In genomic region chr15:81514111-81514971, GRCm38 (mm10) we compare ENCODE assay signal across 8 mouse cellular contexts. TPM values are rescaled to one million over a fixed set of nuclear protein-coding genes. Genes with fewer than 3 reads are reported as not detected.
DNase-seq lines count a peak whose midpoint lies in the region; TF ChIP-seq lines count a peak whose summit lies in the region.

No protein-coding gene starts in this region.

- H3K27ac ChIP-seq in cortical plate, adult 2 months (ENCODE audit: insufficient read depth, low read length): no peak overlapping the region

- no peak for TF ChIP-seq POLR2A in cortical plate, adult 2 months (IDR thresholded peaks at IDR 0.05; ENCODE audit: extremely low read depth, insufficient read depth, low read length)

- DNase-seq in WW6 (ENCODE audit: low read depth, low spot score): peak; percentile 82
- DNase-seq in gastrocnemius, adult 8-10 months (ENCODE audit: low spot score in 2 of 2): peak; percentile 59 to 76
- DNase-seq in hindlimb bud, embryonic 11.5 days (ENCODE audit: extremely low spot score, low read depth, low spot score): peak; percentile 26
- peak; percentile 13 to 41 for DNase-seq in left cerebral cortex, adult 8-10 months (ENCODE audit: low spot score in 2 of 2)
- peak; percentile 66 to 72 for DNase-seq in right cerebral cortex, postnatal 10 days (ENCODE audit: low spot score in 2 of 2)
- peak; percentile 82 for DNase-seq in urinary bladder, postnatal 25 days (ENCODE audit: low spot score)

- peak; percentile 49 for TF ChIP-seq CTCF in cortical plate, adult 2 months (IDR thresholded peaks at IDR 0.05; ENCODE audit: extremely low read depth, insufficient read depth, low read length)

- H3K36me3 ChIP-seq in megakaryocyte, embryonic 14.5 days (replicated peaks; ENCODE audit: low read length): no peaks in the 10 kb centered on the region

- H3K4me3 ChIP-seq in cortical plate, adult 2 months (ENCODE audit: insufficient read depth, low read length): peak overlapping the region; percentile 26; the same call in 1 of the 2 replicates
- peak overlapping the region; percentile 90 for H3K4me3 ChIP-seq in megakaryocyte, embryonic 14.5 days (replicated peaks)

- no peaks in the 10 kb centered on the region for H3K4me1 ChIP-seq in cortical plate, adult 2 months (ENCODE audit: control insufficient read depth, insufficient read depth, low read length)
- peaks cover 49% of the 10 kb centered on the region for H3K4me1 ChIP-seq in megakaryocyte, embryonic 14.5 days

- no peaks in the 10 kb centered on the region for H3K9me3 ChIP-seq in megakaryocyte, embryonic 14.5 days

- H3K27me3 ChIP-seq in megakaryocyte, embryonic 14.5 days (replicated peaks): no peaks in the 10 kb centered on the region

RNA-seq across cellular contexts. Expression of gene Rbx1, which starts 48.2 kb away (rescaled TPM):
- polyA plus RNA-seq in cortical plate, adult 2 months (2012; rRNA removed): 172 and 175 TPM in 2 replicates
- total RNA-seq in gastrocnemius, adult 8-10 months (2022): 100 to 1,000 TPM in 3 of 4 experiments, 10 to 100 TPM in 1; 90.3 to 113 (median 101) TPM
- 100 to 1,000 TPM; 125 to 142 (median 132) TPM for total RNA-seq in left cerebral cortex, adult 8-10 months (2022)
- polyA plus RNA-seq in megakaryocyte, embryonic 14.5 days (2012; ENCODE audit: insufficient read depth, low replicate concordance): 14.1 and 67.6 TPM in 2 replicates

Comparison
In these comparisons a context has a peak if more than half of its experiments do, and no peak if none do; other contexts are left out.
1. DNase-seq: peak in every context shown above with its lines; median percentile 82 in WW6; 82 in urinary bladder, postnatal 25 days; 69 in right cerebral cortex, postnatal 10 days; 68 in gastrocnemius, adult 8-10 months; 27 in left cerebral cortex, adult 8-10 months; 26 in hindlimb bud, embryonic 11.5 days.